Mouse (Mus musculus): ENCODE data around the gene Lmod3.

GRCm38 (mm10) chr6:97267132-97267531 lies 14.6 kb upstream of the Lmod3 start:
- TF ChIP-seq CTCF (IDR thresholded peaks at IDR 0.05; ENCODE audit: low read depth, low read length) (no peak), POLR2A (IDR thresholded peaks at IDR 0.05; ENCODE audit: extremely low read depth, insufficient read depth, low read length) (no peak)

Measured in liver, adult 2 months (tissue).